Mouse (Mus musculus) megakaryocyte, adult 5-6 weeks (primary cell): ENCODE measurements around the gene Tmem45a2. TPM values are rescaled to one million over a fixed set of nuclear protein-coding genes. Genes with fewer than 3 reads are reported as not detected.

ENCODE experiments used
- total RNA-seq, 2 experiments: library from RNA; stranded (forward) in 1 of 2; stranded (reverse) in 1 of 2; fragments of 153-499, 151-499 nt in 1 of 2; fragments of 221-1000, 200-1000 nt in 1 of 2; gene quantifications; 2 replicates each; pipeline versions ENCODE4 v1.2.3 to v1.2.4; 2015 to 2017

The Tmem45a2 gene
- total RNA-seq, 2 experiments from 2014 or later: 1.1 to 5.6 TPM

Other genes with a start within 250 kb of the Tmem45a2 start
- 0.09 TPM in 1 of 2 replicates, not detected in the other for gene Tmem45a, start 185.2 kb downstream of the Tmem45a2 start, total RNA-seq (2015)
- gene Tmem45a, start 185.2 kb downstream of the Tmem45a2 start, total RNA-seq (2017): 0.04 TPM in 1 of 2 replicates, not detected in the other
- gene Lnp1, start 143.3 kb downstream of the Tmem45a2 start, total RNA-seq (2015): not detected in 2 replicates
- gene Lnp1, start 143.3 kb downstream of the Tmem45a2 start, total RNA-seq (2017): not detected in 2 replicates
- 32.9 and 33.7 TPM in 2 replicates for gene Tomm70a, start 50.3 kb upstream of the Tmem45a2 start, total RNA-seq (2015)
- gene Tomm70a, start 50.3 kb upstream of the Tmem45a2 start, total RNA-seq (2017): 27.1 and 32.0 TPM in 2 replicates
- gene Nit2, start 96.0 kb upstream of the Tmem45a2 start, total RNA-seq (2015): 17.1 and 17.6 TPM in 2 replicates
- 11.5 and 13.3 TPM in 2 replicates for gene Nit2, start 96.0 kb upstream of the Tmem45a2 start, total RNA-seq (2017)
- gene Tbc1d23, start 160.1 kb upstream of the Tmem45a2 start, total RNA-seq (2015): 60.3 and 71.3 TPM in 2 replicates
- 69.3 and 70.1 TPM in 2 replicates for gene Tbc1d23, start 160.1 kb upstream of the Tmem45a2 start, total RNA-seq (2017)
- gene Tmem30c, start 221.5 kb upstream of the Tmem45a2 start, total RNA-seq (2015): not detected in 2 replicates
- not detected in 2 replicates for gene Tmem30c, start 221.5 kb upstream of the Tmem45a2 start, total RNA-seq (2017)